20 mouse cellular contexts compared by ENCODE assay signal in the genomic region with DNA sequence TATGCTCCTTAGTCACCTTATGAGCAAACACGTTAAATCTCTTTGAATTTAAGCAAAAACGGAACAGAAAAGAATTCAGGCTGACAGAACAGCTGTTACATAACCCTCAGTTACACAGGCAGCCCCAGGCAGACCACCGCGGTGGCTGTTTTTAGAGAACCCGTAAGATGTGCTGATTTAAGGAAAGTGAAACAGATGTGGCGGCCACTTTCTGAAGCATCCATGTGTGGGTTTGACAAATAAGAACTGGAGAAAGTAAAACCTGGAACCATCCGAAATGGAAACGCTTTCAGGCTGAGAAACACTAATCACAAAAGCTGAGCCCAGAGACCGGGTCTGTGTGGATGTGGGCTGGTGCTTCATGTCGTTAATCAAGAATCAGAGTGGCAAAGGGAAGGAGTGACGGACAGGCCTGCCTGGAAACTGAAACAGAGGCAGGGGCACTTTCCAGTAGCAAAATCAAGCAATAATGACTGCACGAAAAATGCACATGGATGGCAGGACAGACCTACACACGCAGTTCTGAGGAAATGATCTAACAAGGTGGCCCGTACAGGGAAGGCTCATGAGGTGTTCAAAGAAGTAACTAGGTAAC.
DNase-seq lines count a peak whose midpoint lies in the region; ATAC-seq lines count a peak whose summit lies in the region.
"Had no signal": no experiment of that assay in that cellular context is flagged by ENCODE, and none has a peak within 500 bp of the region (broad histone marks: within the 10 kb centered on the region; RNA-seq: fewer than 3 reads in every experiment).

No protein-coding gene starts in this region.

- no peak overlapping the region for H3K27ac ChIP-seq in embryonic facial prominence, embryonic 10.5 days (replicated peaks)
- H3K27ac ChIP-seq in midbrain, embryonic 10.5 days (replicated peaks), result no peak overlapping the region
- H3K27ac ChIP-seq: hindbrain, embryonic 14.5 days; kidney, postnatal 0 days; limb, embryonic 12.5 days; liver, embryonic 14.5 days had no signal

- H3K27me3 ChIP-seq in embryonic facial prominence, embryonic 10.5 days (replicated peaks; ENCODE audit: low read depth, poor library complexity, severe bottlenecking), result no peaks in the 10 kb centered on the region
- H3K27me3 ChIP-seq in midbrain, embryonic 10.5 days (ENCODE audit: low read depth, poor library complexity, severe bottlenecking), result no peaks in the 10 kb centered on the region
- H3K27me3 ChIP-seq: limb, embryonic 12.5 days; Patski had no signal

- peaks cover 41% of the 10 kb centered on the region for H3K36me3 ChIP-seq in embryonic facial prominence, embryonic 10.5 days (replicated peaks)
- H3K36me3 ChIP-seq in midbrain, embryonic 10.5 days, result peaks cover 42% of the 10 kb centered on the region

- no peak for DNase-seq in frontal cortex, postnatal 25 days (ENCODE audit: low spot score in 2 of 2)
- peak; percentile 46 to 48 for DNase-seq in B cell, adult 2 months
- DNase-seq in embryonic facial prominence, embryonic 10.5 days (ENCODE audit: low spot score), result peak; percentile 24
- no peak for DNase-seq in kidney, adult 9 months
- no peak for DNase-seq in midbrain, embryonic 10.5 days (ENCODE audit: low spot score)
- DNase-seq in right cerebral cortex, postnatal 25 days, result no peak
- DNase-seq: adrenal gland, postnatal 14 days; cerebellum, adult 9-11 months; gastrocnemius, postnatal 36 days; heart, postnatal 14 days had no signal

- H3K9me3 ChIP-seq in embryonic facial prominence, embryonic 10.5 days, result no peaks in the 10 kb centered on the region
- no peaks in the 10 kb centered on the region for H3K9me3 ChIP-seq in midbrain, embryonic 10.5 days (replicated peaks)
- H3K9me3 ChIP-seq: limb, embryonic 12.5 days had no signal

- H3K4me3 ChIP-seq in embryonic facial prominence, embryonic 10.5 days, result no peak overlapping the region
- no peak overlapping the region for H3K4me3 ChIP-seq in midbrain, embryonic 10.5 days
- H3K4me3 ChIP-seq: limb, embryonic 12.5 days had no signal

- ATAC-seq in frontal cortex, adult (ENCODE audit: low TSS enrichment), result peak; percentile 38
- ATAC-seq in megakaryocyte progenitor cell, adult 5-6 weeks (replicated peaks; ENCODE audit: poor library complexity), result peak; percentile 74
- ATAC-seq: activated CD4-positive, CD25-positive, alpha-beta regulatory T cell, adult 4 months; intestine, embryonic 16.5 days; lung, postnatal 0 days; Patski had no signal

- 79% methylated on average over 14 of the region's 14 CpGs for WGBS in embryonic facial prominence, embryonic 10.5 days
- WGBS in midbrain, embryonic 10.5 days, result 85% methylated on average over 14 of the region's 14 CpGs

- no peaks in the 10 kb centered on the region for H3K4me1 ChIP-seq in embryonic facial prominence, embryonic 10.5 days
- peaks cover 4% of the 10 kb centered on the region; the same call in 1 of the 2 replicates for H3K4me1 ChIP-seq in midbrain, embryonic 10.5 days

Comparison
In these comparisons a context has a peak if more than half of its experiments do, and no peak if none do; other contexts are left out.
1. DNase-seq: peak in B cell, adult 2 months (2 of 2) and embryonic facial prominence, embryonic 10.5 days (single experiment); none in frontal cortex, postnatal 25 days (0 of 2), kidney, adult 9 months (single experiment), midbrain, embryonic 10.5 days (single experiment) and right cerebral cortex, postnatal 25 days (single experiment).